Mouse (Mus musculus) lung, embryonic 16.5 days (tissue): ENCODE data around the gene Pemt. TPM values are rescaled to one million over a fixed set of nuclear protein-coding genes. Genes with fewer than 3 reads are reported as not detected.
A peak's percentile ranks its signal among the peaks of the same experiment; 100 is the strongest.
"Not testable (repeated sequence)": the region's sequence is repeated elsewhere in the genome, so short reads cannot be mapped to it uniquely, and the experiment has no call there.

ENCODE experiments used
- ATAC-seq: fragments of 200-750 bp; cut with Nextera tagmentation; 2 replicates; pipeline ENCODE4 v1.8.0; 2017; ENCODE audit warnings: low read depth, mild to moderate bottlenecking, moderate library complexity
- H3K27ac ChIP-seq: fragments of 300-500 bp; sonication (generic); 2 replicates; pipeline ENCODE4 v1.5.1; 2014; ENCODE audit warnings: mild to moderate bottlenecking, control low read depth, low read length
- H3K27me3 ChIP-seq: fragments of 300-500 bp; sonication (generic); 2 replicates; pipeline ENCODE4 v1.6.1; 2014; ENCODE audit warnings: low read depth, low read length, mixed read lengths; ENCODE audit not compliant: control insufficient read depth, insufficient read depth
- H3K36me3 ChIP-seq: fragments of 300-500 bp; sonication (generic); 2 replicates; pipeline ENCODE4 v1.6.1; 2014; ENCODE audit warnings: low read length; ENCODE audit not compliant: control insufficient read depth, insufficient read depth
- H3K4me1 ChIP-seq: fragments of 300-500 bp; sonication (generic); replicated peaks from 2 replicates; pipeline ENCODE4 v1.6.1; 2014; ENCODE audit warnings: low read length, mixed read lengths; ENCODE audit not compliant: control insufficient read depth, insufficient read depth
- H3K4me2 ChIP-seq: fragments of 300-500 bp; sonication (generic); 2 replicates; pipeline ENCODE4 v1.6.1; 2014; ENCODE audit warnings: low read depth, low read length, control low read depth
- H3K4me3 ChIP-seq: fragments of 300-500 bp; sonication (generic); 2 replicates; pipeline ENCODE4 v1.5.1; 2014; ENCODE audit warnings: mild to moderate bottlenecking, low read length, control low read depth
- H3K9ac ChIP-seq: fragments of 300-500 bp; sonication (generic); 2 replicates; pipeline ENCODE4 v1.6.1; 2014; ENCODE audit warnings: low read length, control low read depth
- H3K9me3 ChIP-seq: fragments of 300-500 bp; sonication (generic); 2 replicates; pipeline ENCODE4 v1.6.1; 2016; ENCODE audit warnings: low read length; ENCODE audit not compliant: control insufficient read depth
- WGBS: fragments of 180-500 bp; shearing (Covaris S2); extraction: QIAGEN DNeasy Blood & Tissue Kit; methylation state at CpG from one replicate; pipeline ENCODE4 v1.1.7; 2014; 5-methylcytosine and 5-hydroxymethylcytosine counted together
- polyA plus RNA-seq: library from polyadenylated mRNA; unstranded; fragments of >200 nt; fragmentation: Nextera tagmentation; extraction: Ambion mirVana; gene quantifications from 2 replicates; pipeline ENCODE4 v1.2.1, GENCODE M21; 2015

Gene Pemt
- polyA plus RNA-seq, 1 experiment from 2014 or later = 6.5 TPM

DNA sequence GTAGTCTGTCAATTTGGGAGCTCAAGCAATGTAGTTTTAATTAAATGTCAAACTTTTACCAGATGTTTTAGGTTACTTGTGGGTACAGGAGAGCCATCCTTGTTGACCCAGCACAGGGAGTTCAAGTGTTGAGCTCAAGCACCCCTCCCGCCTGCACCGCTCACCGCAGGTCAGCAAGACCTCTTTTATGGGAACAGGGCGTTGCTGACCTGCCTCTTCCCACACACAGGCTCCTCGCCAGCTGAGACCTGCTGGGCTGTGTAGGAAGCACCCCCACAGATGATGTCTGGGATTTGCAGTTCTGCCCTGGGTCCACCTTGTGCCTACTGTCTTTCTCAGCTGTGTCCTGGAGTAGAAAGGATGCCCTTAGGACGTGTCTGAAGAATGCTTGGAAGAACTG, 89.5 kb downstream of the Pemt start:
- ATAC-seq = no peak
- Histone ChIP-seq H3K4me1 (peaks cover 12% of the 10 kb centered on the region), H3K4me2 (no peak overlapping the region), H3K27me3 (no peaks in the 10 kb centered on the region), H3K36me3 (peaks cover 9% of the 10 kb centered on the region; the same call in 1 of the 2 replicates), H3K4me3 (no peak overlapping the region), H3K9me3 (no peaks in the 10 kb centered on the region), H3K27ac (no peak overlapping the region), H3K9ac (no peak overlapping the region)
- WGBS = 72% methylated on average over 6 of the region's 6 CpGs

- Histone ChIP-seq H3K27ac (no peak overlapping the region), H3K9me3 (no peaks in the 10 kb centered on the region), H3K4me1 (peaks cover 20% of the 10 kb centered on the region), H3K4me2 (peak overlapping the region; percentile 33), H3K27me3 (no peaks in the 10 kb centered on the region), H3K36me3 (no peaks in the 10 kb centered on the region; the same call in 1 of the 2 replicates), H3K9ac (no peak overlapping the region), H3K4me3 (no peak overlapping the region)
- 61% methylated on average over 14 of the region's 14 CpGs for WGBS
- ATAC-seq = no peak
Observed at GRCm38 (mm10) chr11:59952892-59953291, 93.4 kb downstream of the Pemt start.

- H3K36me3 ChIP-seq = no peaks in the 10 kb centered on the region
- ATAC-seq = peak; percentile 57
- WGBS = 2% methylated on average over 16 of the region's 16 CpGs
Observed at GRCm38 (mm10) chr11:59948401-59948767, 97.9 kb downstream of the Pemt start.

GRCm38 (mm10) chr11:59947752-59948400, 98.4 kb downstream of the Pemt start, which contains the start of gene Med9:
Gene Med9, plus strand, starts transcription at chr11:59948206.
- ATAC-seq = peak; percentile 98

More at GRCm38 (mm10) chr11:59948401-59948767, 97.9 kb downstream of the Pemt start:
- Histone ChIP-seq H3K9me3 (no peaks in the 10 kb centered on the region), H3K9ac (peak overlapping the region; percentile 98), H3K4me3 (peak overlapping the region; percentile 89), H3K4me2 (peak overlapping the region; percentile 66), H3K27ac (peak overlapping the region; percentile 70), H3K4me1 (peaks cover 25% of the 10 kb centered on the region), H3K27me3 (no peaks in the 10 kb centered on the region)

DNA sequence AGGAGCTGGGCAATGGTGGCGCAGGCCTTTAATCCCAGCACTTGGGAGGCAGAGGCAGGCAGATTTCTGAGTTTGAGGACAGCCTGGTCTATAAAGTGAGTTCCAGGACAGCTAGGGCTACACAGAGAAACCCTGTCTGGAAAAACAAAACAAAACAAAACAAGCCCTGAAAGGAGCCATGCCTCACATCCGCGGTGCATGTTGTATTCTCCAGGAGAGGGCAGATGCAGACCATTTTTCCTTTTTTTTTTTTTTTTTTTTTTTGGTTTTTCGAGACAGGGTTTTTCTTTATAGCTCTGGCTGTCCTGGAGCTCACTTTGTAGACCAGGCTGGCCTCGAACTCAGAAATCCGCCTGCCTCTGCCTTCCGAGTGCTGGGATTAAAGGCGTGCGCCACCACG, 101.4 kb downstream of the Pemt start:
- not testable (repeated sequence) for H3K27me3 ChIP-seq, H3K27ac ChIP-seq, H3K9me3 ChIP-seq, H3K9ac ChIP-seq, ATAC-seq, H3K4me3 ChIP-seq, H3K4me2 ChIP-seq, H3K36me3 ChIP-seq
- 86% methylated on average over 9 of the region's 10 CpGs for WGBS
- H3K4me1 ChIP-seq = peaks cover 15% of the 10 kb centered on the region

More at GRCm38 (mm10) chr11:59947752-59948400, 98.4 kb downstream of the Pemt start, which contains the start of gene Med9:
- Histone ChIP-seq H3K9me3 (no peaks in the 10 kb centered on the region), H3K36me3 (no peaks in the 10 kb centered on the region), H3K4me3 (peak within 1 kb of the TSS; percentile 89), H3K4me1 (peaks cover 21% of the 10 kb centered on the region), H3K4me2 (peak within 1 kb of the TSS; percentile 66), H3K9ac (peak within 1 kb of the TSS; percentile 98), H3K27me3 (no peaks in the 10 kb centered on the region), H3K27ac (peak within 1 kb of the TSS; percentile 70)
- WGBS = 1% methylated on average over 43 of the region's 43 CpGs

DNA sequence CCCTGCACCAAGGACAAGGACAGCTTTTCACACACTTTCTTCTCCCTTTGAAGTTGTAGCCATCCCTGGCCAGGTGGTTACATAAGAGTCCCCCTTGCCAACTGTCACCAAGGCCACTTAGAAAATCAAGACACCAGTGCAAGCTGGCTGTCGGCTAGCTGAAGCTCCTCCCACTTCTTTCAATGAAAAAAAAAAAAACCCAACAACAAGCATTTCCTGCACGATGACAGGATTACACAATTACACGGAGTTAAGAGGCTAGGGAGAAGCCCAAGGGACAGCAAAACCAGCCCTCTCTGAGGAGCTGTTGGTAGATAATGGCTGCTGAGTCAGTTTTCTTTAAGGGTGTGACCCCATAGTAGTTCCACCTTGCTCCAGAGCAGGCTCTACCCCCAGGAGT, 104.9 kb downstream of the Pemt start:
- H3K27ac ChIP-seq = no peak overlapping the region
- H3K4me1 ChIP-seq = 0 out of 2 replicates have a peak, but pooled peaks cover 3% of the 10 kb centered on the region
- no peak overlapping the region for H3K4me2 ChIP-seq
- no peaks in the 10 kb centered on the region for H3K27me3 ChIP-seq
- ATAC-seq = no peak
- no peaks in the 10 kb centered on the region for H3K9me3 ChIP-seq
- no peak overlapping the region for H3K4me3 ChIP-seq
- 4% methylated on average over 3 of the region's 3 CpGs for WGBS
- no peak overlapping the region for H3K9ac ChIP-seq
- no peaks in the 10 kb centered on the region for H3K36me3 ChIP-seq

DNA sequence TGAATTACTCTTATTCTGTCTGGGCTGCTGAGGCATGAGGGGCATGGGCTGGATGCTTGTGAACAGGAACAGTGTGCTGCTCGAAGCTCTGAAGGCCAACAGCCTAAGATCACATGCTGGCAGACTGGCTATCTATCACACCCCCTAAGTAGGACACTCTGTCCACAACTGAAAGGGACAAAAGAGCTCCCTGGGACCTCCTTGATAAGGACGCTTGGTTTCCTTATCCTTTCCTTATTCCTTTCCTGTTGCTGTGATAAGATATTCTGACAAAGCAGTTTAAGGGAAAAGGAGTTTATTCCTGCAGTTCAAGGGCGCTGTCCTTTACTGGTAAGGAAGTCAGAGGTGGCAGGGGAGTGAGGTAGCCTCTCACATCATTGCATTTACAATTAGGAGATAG, 105.6 kb downstream of the Pemt start:
- H3K27me3 ChIP-seq = no peaks in the 10 kb centered on the region
- H3K9me3 ChIP-seq = no peaks in the 10 kb centered on the region
- no peak for ATAC-seq
- H3K4me3 ChIP-seq = no peak overlapping the region
- no peaks in the 10 kb centered on the region for H3K36me3 ChIP-seq
- no peak overlapping the region for H3K9ac ChIP-seq
- no peak overlapping the region for H3K27ac ChIP-seq
- WGBS = 50% methylated on average over 3 of the region's 3 CpGs
- 0 out of 2 replicates have a peak, but pooled peaks cover 3% of the 10 kb centered on the region for H3K4me1 ChIP-seq
- no peak overlapping the region for H3K4me2 ChIP-seq

DNA sequence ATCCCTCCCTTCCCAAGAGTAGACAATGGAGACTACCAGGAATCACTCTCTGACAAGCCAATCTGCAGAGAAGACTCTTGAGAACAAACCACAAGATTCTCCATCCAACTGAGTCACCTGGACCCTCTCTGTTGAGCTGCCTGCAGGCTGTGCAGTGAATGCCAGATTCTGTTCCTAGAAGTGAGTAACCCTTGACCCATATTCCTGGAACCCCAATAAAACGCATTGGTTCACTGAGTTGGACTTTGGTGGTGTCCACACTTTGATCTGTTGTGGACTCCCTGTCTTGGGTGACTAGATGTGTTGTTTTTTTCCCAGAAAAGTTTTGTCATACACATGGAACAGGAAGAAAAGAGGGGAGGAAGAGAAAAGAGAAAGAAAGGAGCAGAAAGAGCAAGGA, 106.5 kb downstream of the Pemt start:
- no peaks in the 10 kb centered on the region for H3K36me3 ChIP-seq
- no peaks in the 10 kb centered on the region for H3K27me3 ChIP-seq
- no peaks in the 10 kb centered on the region for H3K9me3 ChIP-seq
- 70% methylated on average over 1 of the region's 1 CpGs for WGBS
- H3K27ac ChIP-seq = no peak overlapping the region
- H3K4me2 ChIP-seq = no peak overlapping the region
- no peak for ATAC-seq
- H3K4me1 ChIP-seq = 0 out of 2 replicates have a peak, but pooled peaks cover 3% of the 10 kb centered on the region
- H3K4me3 ChIP-seq = no peak overlapping the region
- no peak overlapping the region for H3K9ac ChIP-seq

- Histone ChIP-seq H3K4me2 (no peak overlapping the region), H3K36me3 (no peaks in the 10 kb centered on the region), H3K9ac (no peak overlapping the region), H3K27me3 (no peaks in the 10 kb centered on the region), H3K9me3 (no peaks in the 10 kb centered on the region), H3K4me1 (0 out of 2 replicates have a peak, but pooled peaks cover 3% of the 10 kb centered on the region), H3K27ac (no peak overlapping the region), H3K4me3 (no peak overlapping the region)
- WGBS = 25% methylated on average over 2 of the region's 2 CpGs
- ATAC-seq = no peak
Observed at GRCm38 (mm10) chr11:59937615-59938014, 108.7 kb downstream of the Pemt start.
